Mouse (Mus musculus) ovary, adult 18-20 months (tissue): ENCODE data around the gene Cdk5rap2.

Experiments
- DNase-seq: peaks from one replicate; pipeline ENCODE4 v3.0.0; 2022; ENCODE audit warnings: low spot score, mixed read lengths

Gene Cdk5rap2

GRCm38 (mm10) chr4:70260419-70260807 lies 149.8 kb downstream of the Cdk5rap2 start:
- no peak for DNase-seq

GRCm38 (mm10) chr4:70259726-70260418 lies 150.4 kb downstream of the Cdk5rap2 start:
- DNase-seq: no peak

- DNase-seq: no peak
Measured at GRCm38 (mm10) chr4:70258826-70259225, 151.4 kb downstream of the Cdk5rap2 start.

- no peak for DNase-seq
Measured at GRCm38 (mm10) chr4:70258205-70258604, 152.0 kb downstream of the Cdk5rap2 start.

- DNase-seq: no peak
Measured at GRCm38 (mm10) chr4:70251782-70252181, 158.5 kb downstream of the Cdk5rap2 start.

GRCm38 (mm10) chr4:70245706-70246105 lies 164.5 kb downstream of the Cdk5rap2 start:
- no peak for DNase-seq

GRCm38 (mm10) chr4:70243561-70244120 lies 166.6 kb downstream of the Cdk5rap2 start:
- DNase-seq: peak; percentile 51

GRCm38 (mm10) chr4:70239731-70240130 lies 170.5 kb downstream of the Cdk5rap2 start:
- no peak for DNase-seq

- DNase-seq: no peak
Measured at GRCm38 (mm10) chr4:70238862-70239261, 171.4 kb downstream of the Cdk5rap2 start.

GRCm38 (mm10) chr4:70232383-70232782 lies 177.9 kb downstream of the Cdk5rap2 start:
- no peak for DNase-seq

- no peak for DNase-seq
Measured at GRCm38 (mm10) chr4:70229874-70230273, 180.4 kb downstream of the Cdk5rap2 start.

- DNase-seq: no peak
Measured at GRCm38 (mm10) chr4:70228350-70228749, 181.9 kb downstream of the Cdk5rap2 start.

- DNase-seq: no peak
Measured at GRCm38 (mm10) chr4:70227667-70228066, 182.6 kb downstream of the Cdk5rap2 start.

- DNase-seq: no peak
Measured at GRCm38 (mm10) chr4:70224503-70224902, 185.7 kb downstream of the Cdk5rap2 start.

GRCm38 (mm10) chr4:70221878-70222277 lies 188.4 kb downstream of the Cdk5rap2 start:
- DNase-seq: no peak

- no peak for DNase-seq
Measured at GRCm38 (mm10) chr4:70221370-70221769, 188.9 kb downstream of the Cdk5rap2 start.

GRCm38 (mm10) chr4:70220277-70221180 lies 189.7 kb downstream of the Cdk5rap2 start:
- DNase-seq: peak; percentile 65

- no peak for DNase-seq
Measured at GRCm38 (mm10) chr4:70219776-70220175, 190.5 kb downstream of the Cdk5rap2 start.

GRCm38 (mm10) chr4:70185971-70186370 lies 224.3 kb downstream of the Cdk5rap2 start:
- DNase-seq: no peak
